Mouse (Mus musculus): ENCODE measurements around the gene Nkain2.
"Not testable (repeated sequence)": the region's sequence is repeated elsewhere in the genome, so short reads cannot be mapped to it uniquely, and the experiment has no call there.

The Nkain2 gene

GRCm38 (mm10) chr10:32052546-32053295 is 837.5 kb downstream of the Nkain2 start:
- no peak for DNase-seq

- DNase-seq, result no peak
Observed at GRCm38 (mm10) chr10:32052045-32052444, 838.2 kb downstream of the Nkain2 start.

- DNase-seq, result no peak
Observed at GRCm38 (mm10) chr10:32029996-32030395, 860.3 kb downstream of the Nkain2 start.

- DNase-seq, result no peak
Observed at GRCm38 (mm10) chr10:32018385-32018784, 871.9 kb downstream of the Nkain2 start.

GRCm38 (mm10) chr10:32001216-32001753 is 889.0 kb downstream of the Nkain2 start:
- no peak for DNase-seq

- no peak for DNase-seq
Observed at GRCm38 (mm10) chr10:31993205-31993604, 897.1 kb downstream of the Nkain2 start.

GRCm38 (mm10) chr10:31978387-31978786 is 911.9 kb downstream of the Nkain2 start:
- no peak for DNase-seq

- DNase-seq, result no peak
Observed at GRCm38 (mm10) chr10:31947178-31947726, 943.0 kb downstream of the Nkain2 start.

- no peak for DNase-seq
Observed at GRCm38 (mm10) chr10:31931961-31932360, 958.3 kb downstream of the Nkain2 start.

- no peak for DNase-seq
Observed at GRCm38 (mm10) chr10:31927657-31928056, 962.6 kb downstream of the Nkain2 start.

GRCm38 (mm10) chr10:31920901-31921300 is 969.4 kb downstream of the Nkain2 start:
- DNase-seq, result not testable (repeated sequence)

- DNase-seq, result no peak
Observed at GRCm38 (mm10) chr10:31907488-31907887, 982.8 kb downstream of the Nkain2 start.

GRCm38 (mm10) chr10:31899501-31899900 is 990.8 kb downstream of the Nkain2 start:
- no peak for DNase-seq

- no peak for DNase-seq
Observed at GRCm38 (mm10) chr10:31873323-31873895, 1016.9 kb downstream of the Nkain2 start.

- DNase-seq, result no peak
Observed at GRCm38 (mm10) chr10:31868275-31868674, 1022.0 kb downstream of the Nkain2 start.

GRCm38 (mm10) chr10:31827041-31827440 is 1063.2 kb downstream of the Nkain2 start:
- no peak for DNase-seq

- no peak for DNase-seq
Observed at GRCm38 (mm10) chr10:31812543-31812942, 1077.7 kb downstream of the Nkain2 start.

GRCm38 (mm10) chr10:31742443-31743057 is 1147.7 kb downstream of the Nkain2 start:
- DNase-seq, result no peak

GRCm38 (mm10) chr10:31728036-31728435 is 1162.2 kb downstream of the Nkain2 start:
- DNase-seq, result no peak

GRCm38 (mm10) chr10:31647270-31647669 is 1243.0 kb downstream of the Nkain2 start:
- DNase-seq, result no peak

- DNase-seq, result no peak
Observed at GRCm38 (mm10) chr10:31646083-31646482, 1244.2 kb downstream of the Nkain2 start.
